Mouse (Mus musculus) C2C12 (cell line): ENCODE data around the gene Krtap13-1.
"Not testable (repeated sequence)": the region's sequence is repeated elsewhere in the genome, so short reads cannot be mapped to it uniquely, and the experiment has no call there.

Experiments
- CTCF ChIP-seq: IDR thresholded peaks from one replicate; pipeline ENCODE4 v1.5.1; 2011; ENCODE audit not compliant: control insufficient read depth, insufficient read depth, insufficient read length
- MAX ChIP-seq: IDR thresholded peaks from one replicate; pipeline ENCODE4 v1.6.1; 2011; ENCODE audit warnings: mild to moderate bottlenecking, control low read depth
- USF1 ChIP-seq: IDR thresholded peaks from one replicate; pipeline ENCODE4 v1.6.1; 2011; ENCODE audit warnings: low read depth, mild to moderate bottlenecking, control low read depth, moderate library complexity

- TF ChIP-seq CTCF, MAX, USF1: not testable (repeated sequence)
Observed at GRCm38 (mm10) chr16:88758547-88758946, 29.9 kb downstream of the Krtap13-1 start, which contains the start of gene 2310034C09Rik.
